Comparison of ENCODE assay signal across 18 mouse cellular contexts in the genomic region with DNA sequence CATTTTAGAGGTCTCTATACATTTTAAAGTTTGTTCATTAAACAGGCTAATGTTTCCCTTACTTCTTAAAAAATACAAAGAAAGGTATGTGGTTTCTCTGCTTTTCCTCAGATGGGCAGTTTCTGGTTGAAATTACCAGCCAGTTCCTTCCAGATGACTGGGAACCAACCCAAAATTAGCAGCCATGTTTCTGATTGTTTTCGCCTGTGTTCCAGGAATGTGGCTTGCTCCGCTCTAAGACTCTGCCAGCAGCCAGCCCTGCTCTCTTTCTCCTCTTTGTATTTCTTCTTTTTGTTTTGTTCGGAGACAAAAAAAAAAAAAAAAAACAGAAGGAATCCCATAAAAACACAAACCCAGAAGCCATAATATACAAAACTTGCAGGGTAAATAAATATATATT. TPM values are rescaled to one million over a fixed set of nuclear protein-coding genes. Genes with fewer than 3 reads are reported as not detected.
DNase-seq lines count a peak whose midpoint lies in the region; ATAC-seq lines count a peak whose summit lies in the region.
"Had no signal": no experiment of that assay in that cellular context is flagged by ENCODE, and none has a peak within 500 bp of the region (broad histone marks: within the 10 kb centered on the region; RNA-seq: fewer than 3 reads in every experiment).

No protein-coding gene starts in this region.

- H3K27ac ChIP-seq in hindbrain, embryonic 14.5 days, result no peak overlapping the region
- H3K27ac ChIP-seq in hindbrain, embryonic 10.5 days, result no peak overlapping the region
- no peak overlapping the region for H3K27ac ChIP-seq in liver, embryonic 12.5 days
- H3K27ac ChIP-seq: forebrain, embryonic 15.5 days; heart, adult 2 months; hindbrain, embryonic 15.5 days; macrophage; midbrain, embryonic 12.5 days had no signal

- ATAC-seq in hindbrain, embryonic 14.5 days (ENCODE audit: low FRiP score), result no peak
- ATAC-seq in liver, embryonic 12.5 days, result no peak
- ATAC-seq: forebrain, embryonic 15.5 days had no signal

- H3K9ac ChIP-seq in hindbrain, embryonic 14.5 days, result no peak overlapping the region
- H3K9ac ChIP-seq in liver, embryonic 12.5 days, result no peak overlapping the region
- H3K9ac ChIP-seq: embryonic facial prominence, embryonic 15.5 days; forebrain, embryonic 15.5 days; hindbrain, embryonic 15.5 days; midbrain, embryonic 12.5 days had no signal

- H3K4me1 ChIP-seq in hindbrain, embryonic 14.5 days (replicated peaks; ENCODE audit: control insufficient read depth, insufficient read depth, low read length), result no peaks in the 10 kb centered on the region
- H3K4me1 ChIP-seq in hindbrain, embryonic 10.5 days (replicated peaks), result peaks cover 7% of the 10 kb centered on the region; the same call in 1 of the 2 replicates
- peaks cover 7% of the 10 kb centered on the region for H3K4me1 ChIP-seq in liver, embryonic 12.5 days
- H3K4me1 ChIP-seq: embryonic facial prominence, embryonic 15.5 days; forebrain, embryonic 15.5 days; hindbrain, embryonic 15.5 days; midbrain, embryonic 12.5 days had no signal

- H3K27me3 ChIP-seq in hindbrain, embryonic 14.5 days (ENCODE audit: control insufficient read depth, insufficient read depth, low read length), result no peaks in the 10 kb centered on the region
- no peaks in the 10 kb centered on the region for H3K27me3 ChIP-seq in hindbrain, embryonic 10.5 days (ENCODE audit: insufficient read depth, poor library complexity, severe bottlenecking)
- no peaks in the 10 kb centered on the region for H3K27me3 ChIP-seq in liver, embryonic 12.5 days (replicated peaks)
- H3K27me3 ChIP-seq: embryonic facial prominence, embryonic 15.5 days; forebrain, embryonic 15.5 days; hindbrain, embryonic 15.5 days; midbrain, embryonic 12.5 days had no signal

- no peaks in the 10 kb centered on the region for H3K36me3 ChIP-seq in hindbrain, embryonic 14.5 days (replicated peaks; ENCODE audit: control insufficient read depth, insufficient read depth)
- no peaks in the 10 kb centered on the region for H3K36me3 ChIP-seq in hindbrain, embryonic 10.5 days
- H3K36me3 ChIP-seq in liver, embryonic 12.5 days, result no peaks in the 10 kb centered on the region
- H3K36me3 ChIP-seq: embryonic facial prominence, embryonic 15.5 days; forebrain, embryonic 15.5 days; G1E; hindbrain, embryonic 15.5 days; midbrain, embryonic 12.5 days had no signal

- H3K4me3 ChIP-seq in hindbrain, embryonic 14.5 days (replicated peaks; ENCODE audit: low read length), result no peak overlapping the region
- H3K4me3 ChIP-seq in hindbrain, embryonic 10.5 days, result no peak overlapping the region
- H3K4me3 ChIP-seq in liver, embryonic 12.5 days, result no peak overlapping the region
- H3K4me3 ChIP-seq: embryonic facial prominence, embryonic 15.5 days; forebrain, embryonic 15.5 days; heart, adult 2 months; hindbrain, embryonic 15.5 days; midbrain, embryonic 12.5 days had no signal

- no peaks in the 10 kb centered on the region for H3K9me3 ChIP-seq in hindbrain, embryonic 14.5 days (ENCODE audit: control insufficient read depth, low read length)
- H3K9me3 ChIP-seq in hindbrain, embryonic 10.5 days, result no peaks in the 10 kb centered on the region
- H3K9me3 ChIP-seq in liver, embryonic 12.5 days (replicated peaks), result no peaks in the 10 kb centered on the region
- H3K9me3 ChIP-seq: embryonic facial prominence, embryonic 15.5 days; forebrain, embryonic 15.5 days; G1E; hindbrain, embryonic 15.5 days; midbrain, embryonic 12.5 days had no signal

- no peak overlapping the region for H3K4me2 ChIP-seq in hindbrain, embryonic 14.5 days (replicated peaks)
- no peak overlapping the region for H3K4me2 ChIP-seq in liver, embryonic 12.5 days
- H3K4me2 ChIP-seq: embryonic facial prominence, embryonic 15.5 days; forebrain, embryonic 15.5 days; hindbrain, embryonic 15.5 days; midbrain, embryonic 12.5 days had no signal

- DNase-seq in hindbrain, embryonic 14.5 days (ENCODE audit: low spot score), result peak; percentile 33
- no peak for DNase-seq in hindbrain, embryonic 10.5 days (ENCODE audit: low spot score)
- DNase-seq in lung, postnatal 10 days, result peak; percentile 35
- DNase-seq in lung, adult 18-20 months, result no peak
- peak; percentile 20 for DNase-seq in brain, adult 2 months (ENCODE audit: low read depth, low spot score)
- peak; percentile 4 for DNase-seq in lung, postnatal 36 days
- DNase-seq: adrenal gland, postnatal 10 days; cerebellum, postnatal 25 days; heart, adult 2 months had no signal

- 59% methylated on average over 3 of the region's 3 CpGs for WGBS in hindbrain, embryonic 14.5 days
- 55% methylated on average over 3 of the region's 3 CpGs for WGBS in hindbrain, embryonic 10.5 days
- WGBS in liver, embryonic 12.5 days (ENCODE audit: insufficient replicate concordance), result 57% methylated on average over 3 of the region's 3 CpGs

RNA-seq across cellular contexts. Expression of gene Adcy10, which starts 13.9 kb away (rescaled TPM):
- polyA plus RNA-seq in hindbrain, embryonic 14.5 days (2014; fragmentation: Nextera tagmentation; extraction: Ambion mirVana), result 0.21 and 0.79 TPM in 2 replicates
- polyA plus RNA-seq in hindbrain, embryonic 10.5 days (2016; fragmentation: Nextera tagmentation; extraction: Ambion mirVana), result 0.07 TPM in 1 of 2 replicates, not detected in the other
- polyA plus RNA-seq in liver, embryonic 12.5 days (2016; fragmentation: Nextera tagmentation; extraction: Ambion mirVana), result not detected in 2 replicates
- polyA plus RNA-seq: embryonic facial prominence, embryonic 15.5 days; G1E; heart, embryonic 16.5 days; liver, adult 2 months; macrophage had no signal

RNA-seq across cellular contexts. Expression of gene Mpc2, which starts 38.4 kb away (rescaled TPM):
- 229 and 244 TPM in 2 replicates for polyA plus RNA-seq in hindbrain, embryonic 14.5 days (2014; fragmentation: Nextera tagmentation; extraction: Ambion mirVana)
- 87.5 and 119 TPM in 2 replicates for polyA plus RNA-seq in hindbrain, embryonic 10.5 days (2016; fragmentation: Nextera tagmentation; extraction: Ambion mirVana)
- 184 and 196 TPM in 2 replicates for polyA plus RNA-seq in liver, embryonic 12.5 days (2016; fragmentation: Nextera tagmentation; extraction: Ambion mirVana)

RNA-seq across cellular contexts. Expression of gene Dcaf6, which starts 38.6 kb away (rescaled TPM):
- polyA plus RNA-seq in hindbrain, embryonic 14.5 days (2014; fragmentation: Nextera tagmentation; extraction: Ambion mirVana), result 17.0 and 23.0 TPM in 2 replicates
- polyA plus RNA-seq in hindbrain, embryonic 10.5 days (2016; fragmentation: Nextera tagmentation; extraction: Ambion mirVana), result 6.4 and 6.6 TPM in 2 replicates
- 15.5 and 15.9 TPM in 2 replicates for polyA plus RNA-seq in liver, embryonic 12.5 days (2016; fragmentation: Nextera tagmentation; extraction: Ambion mirVana)

Comparison
In these comparisons a context has a peak if more than half of its experiments do, and no peak if none do; other contexts are left out.
1. DNase-seq: peak in hindbrain, embryonic 14.5 days (single experiment), lung, postnatal 10 days (single experiment), brain, adult 2 months (single experiment) and lung, postnatal 36 days (single experiment); none in hindbrain, embryonic 10.5 days (single experiment) and lung, adult 18-20 months (0 of 2).